Mouse (Mus musculus) midbrain, embryonic 12.5 days (tissue): Measurements from ENCODE around the gene Jarid2. TPM values are rescaled to one million over a fixed set of nuclear protein-coding genes. Genes with fewer than 3 reads are reported as not detected.
"Not testable (repeated sequence)": the region's sequence is repeated elsewhere in the genome, so short reads cannot be mapped to it uniquely, and the experiment has no call there.

Source experiments
- ATAC-seq: fragments of 200-750 bp; cut with Nextera tagmentation; 2 replicates; pipeline ENCODE4 v1.8.0; 2017; ENCODE audit warnings: low read depth, moderate TSS enrichment, moderate library complexity; ENCODE audit not compliant: low FRiP score
- H3K27ac ChIP-seq: fragments of 300-500 bp; sonication (generic); replicated peaks from 2 replicates; pipeline ENCODE4 v1.5.1; 2016; ENCODE audit warnings: mild to moderate bottlenecking
- H3K27me3 ChIP-seq: fragments of 300-500 bp; sonication (generic); 2 replicates; pipeline ENCODE4 v1.6.1; 2016; ENCODE audit warnings: mild to moderate bottlenecking
- H3K36me3 ChIP-seq: fragments of 300-500 bp; sonication (generic); 2 replicates; pipeline ENCODE4 v1.6.1; 2016
- H3K4me1 ChIP-seq: fragments of 300-500 bp; sonication (generic); 2 replicates; pipeline ENCODE4 v1.6.1; 2016
- H3K4me2 ChIP-seq: fragments of 300-500 bp; sonication (generic); replicated peaks from 2 replicates; pipeline ENCODE4 v1.6.1; 2016; ENCODE audit warnings: mild to moderate bottlenecking, moderate library complexity
- H3K4me3 ChIP-seq: fragments of 300-500 bp; sonication (generic); 2 replicates; pipeline ENCODE4 v1.5.1; 2016; ENCODE audit warnings: mild to moderate bottlenecking
- H3K9ac ChIP-seq: fragments of 300-500 bp; sonication (generic); replicated peaks from 2 replicates; pipeline ENCODE4 v1.6.1; 2016; ENCODE audit warnings: mild to moderate bottlenecking, moderate library complexity
- H3K9me3 ChIP-seq: fragments of 300-500 bp; sonication (generic); 2 replicates; pipeline ENCODE4 v1.6.1; 2016; ENCODE audit warnings: mild to moderate bottlenecking
- WGBS: fragments of 180-500 bp; shearing (Covaris S2); methylation state at CpG from one replicate; pipeline ENCODE4 v1.1.7; 2016; 5-methylcytosine and 5-hydroxymethylcytosine counted together
- polyA plus RNA-seq: library from polyadenylated mRNA; unstranded; fragments of >200 nt; fragmentation: Nextera tagmentation; extraction: Ambion mirVana; gene quantifications from 2 replicates; pipeline ENCODE4 v1.2.1, GENCODE M21; 2016

Gene Jarid2
- polyA plus RNA-seq, 1 experiment from 2014 or later, result 73.7 TPM

DNA sequence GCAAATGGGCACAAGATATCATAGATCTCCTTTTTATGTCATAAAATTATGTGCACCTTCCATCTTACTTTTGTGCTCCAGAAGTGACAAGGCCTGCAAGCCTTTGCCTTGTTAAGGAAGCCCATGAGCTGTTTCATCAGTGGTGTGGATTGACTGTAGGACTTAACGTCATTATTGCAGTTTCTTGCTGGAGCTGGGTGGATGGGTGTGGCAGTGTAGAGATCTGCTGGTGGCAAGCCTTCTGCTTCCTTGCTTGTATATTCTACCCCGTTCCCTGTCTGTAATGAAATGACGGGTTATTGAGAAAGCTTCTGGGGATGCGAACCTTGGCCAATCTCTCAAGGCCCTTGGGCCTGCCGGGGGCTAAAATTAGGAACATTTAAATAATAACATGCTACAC is 99.6 kb downstream of the Jarid2 start:
- no peaks in the 10 kb centered on the region for H3K9me3 ChIP-seq
- H3K4me1 ChIP-seq, result 0 out of 2 replicates have a peak, but pooled peaks cover 2% of the 10 kb centered on the region
- no peak for ATAC-seq
- H3K4me2 ChIP-seq, result no peak overlapping the region
- H3K4me3 ChIP-seq, result no peak overlapping the region
- H3K9ac ChIP-seq, result no peak overlapping the region
- H3K27me3 ChIP-seq, result no peaks in the 10 kb centered on the region
- H3K27ac ChIP-seq, result no peak overlapping the region
- WGBS, result 86% methylated on average over 5 of the region's 5 CpGs
- H3K36me3 ChIP-seq, result no peaks in the 10 kb centered on the region

DNA sequence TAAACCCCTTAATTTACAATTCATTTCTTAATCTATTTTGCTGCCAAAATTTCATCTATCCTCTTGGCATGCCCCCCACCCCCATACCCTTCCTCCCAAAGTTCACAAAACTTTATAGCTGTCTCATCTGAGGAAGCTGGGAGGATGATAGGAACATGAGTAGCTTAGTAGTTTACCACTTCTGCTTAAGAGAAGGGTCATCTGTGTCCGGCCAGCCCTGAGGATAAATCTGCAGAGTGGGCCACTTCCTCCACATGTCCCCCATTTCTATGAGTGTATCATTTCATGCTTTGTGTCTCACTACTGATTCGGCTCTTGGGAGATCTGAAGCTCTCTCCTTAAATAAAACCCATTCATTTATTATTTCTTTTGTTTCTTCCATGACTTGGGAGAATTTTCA is 102.8 kb downstream of the Jarid2 start:
- Histone ChIP-seq H3K27me3 (no peaks in the 10 kb centered on the region), H3K9ac (no peak overlapping the region), H3K4me2 (no peak overlapping the region), H3K27ac (no peak overlapping the region), H3K9me3 (no peaks in the 10 kb centered on the region), H3K4me3 (no peak overlapping the region), H3K4me1 (0 out of 2 replicates have a peak, but pooled peaks cover 2% of the 10 kb centered on the region), H3K36me3 (no peaks in the 10 kb centered on the region)
- ATAC-seq, result no peak
- WGBS, result 86% methylated on average over 2 of the region's 2 CpGs

DNA sequence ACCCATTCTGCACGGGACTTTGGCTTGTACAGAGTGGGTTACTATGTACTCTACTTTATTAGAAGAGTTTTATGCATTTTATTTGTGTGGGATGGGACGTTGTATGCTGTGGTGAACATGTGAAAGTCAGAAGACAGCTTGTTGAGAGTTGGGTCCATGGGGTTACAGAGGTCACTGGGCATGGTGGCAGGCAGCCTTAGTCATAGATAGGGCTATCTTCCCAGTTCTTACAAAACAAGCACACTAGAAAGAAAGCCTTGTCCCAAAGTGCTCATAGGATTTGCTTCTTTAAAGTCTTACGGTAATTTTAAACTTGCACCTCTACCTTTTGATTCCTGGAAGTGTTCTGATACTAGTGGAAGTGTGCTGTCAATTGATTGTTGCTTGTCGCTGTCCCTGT is 103.6 kb downstream of the Jarid2 start:
- H3K27me3 ChIP-seq, result no peaks in the 10 kb centered on the region
- no peak overlapping the region for H3K27ac ChIP-seq
- no peak for ATAC-seq
- WGBS, result 89% methylated on average over 4 of the region's 4 CpGs
- no peaks in the 10 kb centered on the region for H3K9me3 ChIP-seq
- H3K36me3 ChIP-seq, result no peaks in the 10 kb centered on the region
- H3K4me1 ChIP-seq, result 0 out of 2 replicates have a peak, but pooled peaks cover 2% of the 10 kb centered on the region
- no peak overlapping the region for H3K9ac ChIP-seq
- H3K4me2 ChIP-seq, result no peak overlapping the region
- H3K4me3 ChIP-seq, result no peak overlapping the region

DNA sequence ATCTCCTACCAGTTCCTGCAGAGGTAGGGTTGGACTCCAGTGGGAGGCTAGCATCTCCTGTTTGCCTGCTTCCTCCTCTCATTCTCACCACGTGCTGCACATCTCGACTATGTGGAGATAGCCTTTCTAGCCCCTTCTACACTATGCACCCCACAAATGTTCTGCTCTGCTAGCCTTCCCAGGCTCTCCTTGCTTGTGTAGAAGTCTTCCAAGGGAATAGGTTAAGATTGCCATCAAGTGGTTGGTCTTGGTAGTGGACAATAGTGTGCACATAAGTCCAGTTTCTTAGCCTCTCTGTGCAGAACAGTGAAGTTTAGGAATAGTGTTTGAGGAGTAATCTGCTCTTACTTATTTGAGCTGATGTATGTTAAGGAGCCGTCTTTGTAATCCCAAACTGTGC is 104.1 kb downstream of the Jarid2 start:
- Histone ChIP-seq H3K4me3 (no peak overlapping the region), H3K9ac (no peak overlapping the region), H3K27me3 (no peaks in the 10 kb centered on the region), H3K36me3 (no peaks in the 10 kb centered on the region), H3K4me1 (0 out of 2 replicates have a peak, but pooled peaks cover 2% of the 10 kb centered on the region), H3K27ac (no peak overlapping the region), H3K4me2 (no peak overlapping the region), H3K9me3 (no peaks in the 10 kb centered on the region)
- no peak for ATAC-seq
- WGBS, result 66% methylated on average over 3 of the region's 3 CpGs

DNA sequence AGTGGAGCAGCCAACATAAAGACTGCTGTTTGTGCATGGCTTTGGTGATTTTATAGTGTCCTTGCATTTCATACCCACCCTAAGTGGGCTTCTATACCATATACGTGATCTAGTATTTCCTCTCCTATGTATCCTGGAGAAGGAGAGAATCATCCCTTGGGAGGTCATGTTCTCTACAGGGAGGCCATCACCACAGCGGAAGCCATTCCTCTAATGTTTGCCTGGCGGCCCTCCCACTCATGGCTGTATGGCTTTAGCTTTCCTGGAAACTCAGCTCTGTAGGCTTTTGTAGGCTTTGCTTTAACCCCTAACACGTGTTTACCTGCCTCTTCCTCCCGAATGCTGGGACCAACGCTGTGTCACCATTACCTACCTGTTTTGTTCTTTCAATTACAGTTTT is 108.2 kb downstream of the Jarid2 start:
- no peak overlapping the region for H3K27ac ChIP-seq
- H3K4me2 ChIP-seq, result no peak overlapping the region
- H3K9ac ChIP-seq, result no peak overlapping the region
- H3K4me3 ChIP-seq, result no peak overlapping the region
- peaks cover 31% of the 10 kb centered on the region for H3K4me1 ChIP-seq
- H3K27me3 ChIP-seq, result no peaks in the 10 kb centered on the region
- ATAC-seq, result no peak
- H3K36me3 ChIP-seq, result no peaks in the 10 kb centered on the region
- 85% methylated on average over 6 of the region's 6 CpGs for WGBS
- no peaks in the 10 kb centered on the region for H3K9me3 ChIP-seq

DNA sequence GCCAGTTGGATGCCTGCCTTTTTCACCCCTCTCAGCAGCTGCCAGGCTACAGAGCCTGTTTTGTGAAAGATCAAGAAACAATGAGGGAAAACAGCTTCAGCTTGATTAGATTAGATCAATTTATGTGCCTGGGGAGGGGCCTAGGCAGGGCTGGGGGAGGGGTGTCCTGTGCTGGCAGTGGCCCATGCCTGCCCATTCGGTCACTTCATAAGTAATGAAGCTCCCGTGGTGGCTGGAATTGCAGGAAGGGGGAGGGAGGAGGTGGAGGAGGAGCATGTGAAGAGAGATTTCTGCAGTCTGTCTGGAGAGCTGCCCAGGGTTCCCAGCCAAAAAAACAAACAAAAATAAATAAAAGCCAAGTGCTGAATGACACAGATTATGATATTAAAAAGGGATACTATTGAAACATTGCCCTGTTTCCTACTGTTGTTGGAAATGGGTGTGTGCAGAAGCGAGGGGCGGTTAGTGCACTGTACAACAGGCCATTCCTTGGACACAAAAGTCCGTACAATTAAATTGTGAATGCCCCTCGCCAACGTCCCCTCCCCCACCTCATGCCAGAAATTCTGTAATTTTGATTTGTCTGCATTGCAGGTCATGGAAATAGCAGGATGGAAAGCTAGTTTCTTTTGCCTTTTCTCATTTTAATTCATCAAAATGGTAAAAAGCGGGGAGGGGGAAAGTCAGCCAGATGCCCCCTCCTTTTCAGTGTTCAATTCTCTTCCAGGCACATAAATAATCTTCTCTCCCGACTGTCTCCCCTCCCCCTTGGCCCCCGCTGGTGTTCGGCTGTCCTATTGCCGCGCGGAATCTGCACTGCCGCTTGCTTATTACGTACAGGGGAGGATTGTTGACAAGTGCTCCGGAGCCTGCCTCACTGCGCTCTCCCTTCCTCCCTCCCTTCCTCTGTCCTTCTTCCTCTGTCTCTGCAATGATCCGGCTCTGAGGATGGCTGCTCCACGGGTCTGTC is 110.9 kb downstream of the Jarid2 start:
- peak overlapping the region; percentile 91 for H3K27ac ChIP-seq
- no peaks in the 10 kb centered on the region for H3K36me3 ChIP-seq
- peak overlapping the region; percentile 42 for H3K4me3 ChIP-seq
- 2% methylated on average over 20 of the region's 20 CpGs for WGBS
- H3K9ac ChIP-seq, result peak overlapping the region; percentile 47
- H3K4me1 ChIP-seq, result peaks cover 51% of the 10 kb centered on the region
- no peaks in the 10 kb centered on the region for H3K9me3 ChIP-seq
- no peaks in the 10 kb centered on the region for H3K27me3 ChIP-seq
- ATAC-seq, result peak; percentile 94
- H3K4me2 ChIP-seq, result peak overlapping the region; percentile 57

DNA sequence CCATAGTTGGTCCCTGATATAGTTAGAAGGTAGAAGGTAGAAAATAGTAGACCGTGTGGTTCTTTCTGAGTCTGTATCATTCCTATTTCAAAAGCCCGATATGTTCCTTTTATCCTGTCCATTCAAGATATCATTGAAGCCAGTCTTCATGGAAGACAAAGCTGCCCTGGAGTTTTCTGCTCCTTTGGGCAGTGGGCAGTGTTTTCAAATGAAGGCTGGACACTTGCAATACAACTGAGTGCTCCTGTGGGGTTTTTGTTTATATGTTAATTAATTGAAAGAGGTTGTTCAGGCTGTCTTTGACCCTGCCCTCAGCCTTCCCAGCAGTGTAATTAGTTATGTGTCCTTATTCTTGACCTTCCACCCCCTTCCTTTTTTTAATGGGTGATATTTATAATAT is 122.2 kb downstream of the Jarid2 start:
- no peak overlapping the region for H3K27ac ChIP-seq
- H3K27me3 ChIP-seq, result no peaks in the 10 kb centered on the region
- ATAC-seq, result no peak
- H3K9ac ChIP-seq, result no peak overlapping the region
- WGBS, result 57% methylated on average over 2 of the region's 2 CpGs
- no peak overlapping the region for H3K4me2 ChIP-seq
- H3K4me1 ChIP-seq, result peaks cover 11% of the 10 kb centered on the region; the same call in 1 of the 2 replicates
- H3K9me3 ChIP-seq, result no peaks in the 10 kb centered on the region
- peaks cover 12% of the 10 kb centered on the region; the same call in 1 of the 2 replicates for H3K36me3 ChIP-seq
- H3K4me3 ChIP-seq, result no peak overlapping the region

DNA sequence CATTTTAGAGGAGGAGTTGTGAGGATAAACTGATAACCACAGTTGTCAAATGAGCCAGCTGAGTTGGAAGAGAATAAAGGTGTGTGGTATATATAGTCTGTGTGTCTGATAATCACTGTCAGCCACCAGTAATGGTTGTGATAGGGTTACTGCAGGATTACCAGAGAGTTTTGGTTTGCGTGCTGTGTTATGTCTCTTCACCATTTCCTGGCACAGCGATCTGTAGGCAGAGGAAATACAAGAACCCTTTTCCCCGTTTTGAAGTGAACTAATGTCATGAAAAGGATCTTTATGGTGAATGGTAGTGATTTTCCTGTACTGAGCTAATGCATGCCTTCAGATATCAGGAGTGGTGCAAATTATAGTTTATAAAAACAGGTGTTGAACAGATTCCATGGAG is 122.8 kb downstream of the Jarid2 start:
- no peaks in the 10 kb centered on the region for H3K27me3 ChIP-seq
- H3K4me1 ChIP-seq, result peaks cover 16% of the 10 kb centered on the region; the same call in 1 of the 2 replicates
- H3K4me3 ChIP-seq, result no peak overlapping the region
- no peak overlapping the region for H3K4me2 ChIP-seq
- H3K9ac ChIP-seq, result no peak overlapping the region
- H3K27ac ChIP-seq, result no peak overlapping the region
- no peaks in the 10 kb centered on the region for H3K9me3 ChIP-seq
- no peak for ATAC-seq
- 86% methylated on average over 3 of the region's 3 CpGs for WGBS
- peaks cover 12% of the 10 kb centered on the region; the same call in 1 of the 2 replicates for H3K36me3 ChIP-seq

DNA sequence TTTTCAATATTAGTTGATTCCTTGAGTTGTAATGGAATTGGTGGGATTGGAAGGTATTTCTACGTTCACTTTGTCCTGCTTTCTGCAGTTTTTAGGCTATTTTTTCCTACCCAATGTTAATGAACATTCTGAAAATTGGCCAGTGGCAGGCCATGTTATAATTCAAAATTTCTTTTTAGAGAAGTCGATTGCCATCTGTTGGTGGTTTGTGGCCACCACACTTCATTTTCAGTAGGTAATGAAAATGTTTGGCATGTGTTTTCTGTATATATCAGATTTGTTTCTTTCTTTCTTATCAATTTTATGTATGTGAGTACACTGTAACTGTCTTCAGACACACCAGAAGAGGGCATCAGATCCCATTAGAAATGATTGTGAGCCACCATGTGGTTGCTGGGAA is 136.3 kb downstream of the Jarid2 start:
- Histone ChIP-seq H3K36me3 (no peaks in the 10 kb centered on the region), H3K4me2 (no peak overlapping the region), H3K27ac (no peak overlapping the region), H3K9me3 (0 out of 2 replicates have a peak, but pooled peaks cover 7% of the 10 kb centered on the region), H3K9ac (no peak overlapping the region), H3K4me3 (no peak overlapping the region), H3K27me3 (no peaks in the 10 kb centered on the region), H3K4me1 (peaks cover 11% of the 10 kb centered on the region)
- ATAC-seq, result no peak
- WGBS, result 87% methylated on average over 2 of the region's 2 CpGs

DNA sequence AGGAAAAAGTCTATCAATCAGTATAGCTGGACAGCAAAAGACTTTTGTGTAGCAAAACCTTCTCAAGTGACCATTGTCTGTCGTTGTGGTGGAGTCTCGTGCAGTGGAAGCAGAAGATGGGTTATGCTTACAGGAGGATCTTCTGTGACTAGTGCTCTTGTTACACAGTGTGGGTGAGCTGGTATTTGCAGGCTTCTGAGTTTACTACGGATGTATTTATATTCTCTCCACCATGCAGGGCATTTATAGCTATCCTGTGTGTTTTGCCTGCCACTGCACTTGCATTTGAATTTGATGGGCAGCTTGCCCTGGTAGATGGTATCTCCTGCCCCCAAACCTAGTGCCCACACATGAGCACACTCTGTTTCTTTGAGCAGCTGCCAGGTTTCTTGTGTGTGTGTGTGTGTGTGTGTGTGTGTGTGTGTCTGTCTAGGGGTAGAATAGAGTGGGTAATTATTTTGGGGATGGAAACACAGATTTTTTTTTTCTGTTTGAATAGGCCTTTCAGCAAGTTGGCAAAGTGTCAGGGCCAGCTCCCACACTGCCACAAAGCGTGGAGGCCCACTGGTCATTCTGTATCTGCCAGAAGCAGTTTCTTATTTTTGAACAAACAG is 138.9 kb downstream of the Jarid2 start:
- Histone ChIP-seq H3K27me3 (no peaks in the 10 kb centered on the region), H3K9ac (no peak overlapping the region), H3K36me3 (no peaks in the 10 kb centered on the region), H3K4me2 (no peak overlapping the region), H3K4me3 (no peak overlapping the region), H3K9me3 (0 out of 2 replicates have a peak, but pooled peaks cover 7% of the 10 kb centered on the region), H3K27ac (peak overlapping the region; percentile 35; the same call in 1 of the 2 replicates), H3K4me1 (peaks cover 13% of the 10 kb centered on the region)
- ATAC-seq, result no peak
- 76% methylated on average over 4 of the region's 4 CpGs for WGBS

DNA sequence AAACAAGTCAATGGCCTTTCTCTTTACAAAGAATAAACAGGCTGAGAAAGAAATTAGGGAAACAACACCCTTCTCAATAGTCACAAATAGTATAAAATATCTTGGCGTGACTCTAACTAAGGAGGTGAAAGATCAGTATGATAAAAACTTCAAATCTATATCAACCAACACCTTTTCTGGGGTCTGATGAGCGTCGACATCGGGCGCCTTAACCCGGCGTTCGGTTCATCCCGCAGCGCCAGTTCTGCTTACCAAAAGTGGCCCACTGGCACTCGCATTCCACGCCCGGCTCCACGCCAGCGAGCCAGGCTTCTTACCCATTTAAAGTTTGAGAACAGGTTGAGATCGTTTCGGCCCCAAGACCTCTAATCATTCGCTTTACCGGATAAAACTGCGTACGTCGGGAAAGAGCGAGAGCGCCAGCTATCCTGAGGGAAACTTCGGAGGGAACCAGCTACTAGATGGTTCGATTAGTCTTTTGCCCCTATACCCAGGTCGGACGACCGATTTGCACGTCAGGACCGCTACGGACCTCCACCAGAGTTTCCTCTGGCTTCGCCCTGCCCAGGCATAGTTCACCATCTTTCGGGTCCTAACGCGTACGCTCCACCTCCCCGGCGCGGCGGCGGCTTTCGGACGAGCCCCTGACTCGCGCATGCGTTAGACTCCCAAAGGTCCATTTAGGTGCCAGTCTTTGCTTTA is 140.3 kb downstream of the Jarid2 start:
- not testable (repeated sequence) for H3K27ac ChIP-seq, H3K9ac ChIP-seq, H3K4me3 ChIP-seq, H3K36me3 ChIP-seq, H3K4me2 ChIP-seq, H3K27me3 ChIP-seq, H3K9me3 ChIP-seq
- H3K4me1 ChIP-seq, result peaks cover 22% of the 10 kb centered on the region
- ATAC-seq, result peak; percentile 100
- 76% methylated on average over 47 of the region's 47 CpGs for whole genome bisulfite sequencing

DNA sequence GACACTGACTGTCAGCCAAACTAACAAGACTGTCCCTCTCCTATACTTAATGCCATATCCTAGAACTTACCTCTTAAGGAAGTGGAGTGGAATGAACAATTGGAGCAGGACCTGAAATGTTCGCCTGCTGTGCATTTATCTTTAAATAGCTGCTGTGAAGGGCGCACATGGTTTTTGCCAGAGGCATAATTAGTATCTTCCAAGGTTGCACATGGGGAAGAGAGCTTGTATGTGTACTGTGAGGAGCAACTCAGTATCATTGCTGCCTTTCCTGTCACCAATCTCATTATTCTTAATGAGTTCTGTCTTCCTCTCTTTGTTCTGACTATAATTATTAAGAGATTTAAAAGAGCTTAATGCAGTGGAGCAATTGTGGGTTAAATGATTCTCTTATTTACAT is 147.5 kb downstream of the Jarid2 start:
- Histone ChIP-seq H3K27me3 (no peaks in the 10 kb centered on the region), H3K9ac (no peak overlapping the region), H3K4me1 (peaks cover 28% of the 10 kb centered on the region), H3K4me3 (no peak overlapping the region), H3K36me3 (peaks cover 11% of the 10 kb centered on the region), H3K4me2 (no peak overlapping the region), H3K27ac (no peak overlapping the region), H3K9me3 (no peaks in the 10 kb centered on the region)
- WGBS, result 65% methylated on average over 2 of the region's 2 CpGs
- no peak for ATAC-seq
